Mouse (Mus musculus) heart, adult 9 months (tissue): ENCODE results near the gene Aldh3a1.

Source experiments
- DNase-seq, 2 experiments: peaks; one replicate each; pipeline ENCODE4 v3.0.0; 2022; ENCODE audit warnings: low spot score in 2 of 2

The Aldh3a1 gene

GRCm38 (mm10) chr11:61234174-61234573 is 26.8 kb downstream of the Aldh3a1 start:
- DNase-seq, result no peak

- DNase-seq, result no peak
Measured at GRCm38 (mm10) chr11:61236015-61236414, 28.7 kb downstream of the Aldh3a1 start.

GRCm38 (mm10) chr11:61244406-61244805 is 37.1 kb downstream of the Aldh3a1 start:
- DNase-seq, result no peak

- no peak for DNase-seq
Measured at GRCm38 (mm10) chr11:61251741-61252140, 44.4 kb downstream of the Aldh3a1 start.

- no peak for DNase-seq
Measured at GRCm38 (mm10) chr11:61252807-61253206, 45.5 kb downstream of the Aldh3a1 start.

- no peak for DNase-seq
Measured at GRCm38 (mm10) chr11:61259106-61259505, 51.8 kb downstream of the Aldh3a1 start.

- DNase-seq, result no peak
Measured at GRCm38 (mm10) chr11:61262516-61262915, 55.2 kb downstream of the Aldh3a1 start.

GRCm38 (mm10) chr11:61263841-61264240 is 56.5 kb downstream of the Aldh3a1 start:
- DNase-seq, result no peak

- peak; percentile 96 for DNase-seq
Measured at GRCm38 (mm10) chr11:61266551-61267533, 59.5 kb downstream of the Aldh3a1 start, which contains the start of gene Aldh3a2. TSS of gene Aldh3a2 (minus strand) at chr11:61267464.
